ENCODE assay signal across 11 mouse cellular contexts in genomic region chr7:44888256-44889105, GRCm38 (mm10). TPM values are rescaled to one million over a fixed set of nuclear protein-coding genes. Genes with fewer than 3 reads are reported as not detected.
A peak's percentile ranks its signal among the peaks of the same experiment; 100 is the strongest.
DNase-seq lines count a peak whose midpoint lies in the region; ATAC-seq lines count a peak whose summit lies in the region.
"Had no signal": no experiment of that assay in that cellular context is flagged by ENCODE, and none has a peak within 500 bp of the region (broad histone marks: within the 10 kb centered on the region; RNA-seq: fewer than 3 reads in every experiment).

No protein-coding gene starts in this region.

- peaks cover 75% of the 10 kb centered on the region for H3K36me3 ChIP-seq in hindbrain, embryonic 10.5 days
- peaks cover 42% of the 10 kb centered on the region for H3K36me3 ChIP-seq in hindbrain, embryonic 12.5 days
- peaks cover 60% of the 10 kb centered on the region for H3K36me3 ChIP-seq in neural tube, embryonic 12.5 days

- no peaks in the 10 kb centered on the region for H3K27me3 ChIP-seq in hindbrain, embryonic 10.5 days (ENCODE audit: insufficient read depth, poor library complexity, severe bottlenecking)
- H3K27me3 ChIP-seq in hindbrain, embryonic 12.5 days: no peaks in the 10 kb centered on the region
- no peaks in the 10 kb centered on the region for H3K27me3 ChIP-seq in neural tube, embryonic 12.5 days (replicated peaks)

- 94% methylated on average over 13 of the region's 13 CpGs for WGBS in hindbrain, embryonic 10.5 days
- 91% methylated on average over 13 of the region's 13 CpGs for WGBS in hindbrain, embryonic 12.5 days
- WGBS in neural tube, embryonic 12.5 days: 92% methylated on average over 13 of the region's 13 CpGs

- H3K9ac ChIP-seq in hindbrain, embryonic 12.5 days: no peak overlapping the region
- H3K9ac ChIP-seq in neural tube, embryonic 12.5 days: 0 out of 2 replicates have a peak overlapping the region, but pooled peaks have one; percentile 21
- H3K9ac ChIP-seq: liver, embryonic 14.5 days had no signal

- no peak overlapping the region for H3K4me2 ChIP-seq in hindbrain, embryonic 12.5 days (replicated peaks)
- H3K4me2 ChIP-seq in neural tube, embryonic 12.5 days (replicated peaks): no peak overlapping the region

- peaks cover 46% of the 10 kb centered on the region for H3K4me1 ChIP-seq in hindbrain, embryonic 10.5 days (replicated peaks)
- peaks cover 23% of the 10 kb centered on the region for H3K4me1 ChIP-seq in hindbrain, embryonic 12.5 days
- peaks cover 35% of the 10 kb centered on the region for H3K4me1 ChIP-seq in neural tube, embryonic 12.5 days

- peak overlapping the region; percentile 20; the same call in 1 of the 2 replicates for H3K4me3 ChIP-seq in hindbrain, embryonic 10.5 days
- no peak overlapping the region for H3K4me3 ChIP-seq in hindbrain, embryonic 12.5 days
- no peak overlapping the region for H3K4me3 ChIP-seq in neural tube, embryonic 12.5 days

- peak; percentile 47 for DNase-seq in adrenal gland, adult 8-10 months
- DNase-seq in adrenal gland, postnatal 4 days (ENCODE audit: low spot score in 2 of 2): no peak
- no peak for DNase-seq in hindbrain, embryonic 10.5 days (ENCODE audit: low spot score)
- DNase-seq in neural tube, embryonic 10.5 days (ENCODE audit: extremely low spot score, low spot score): no peak
- DNase-seq in spleen, postnatal 36 days (ENCODE audit: low spot score in 2 of 2): no peak
- DNase-seq: layer of hippocampus, postnatal 36 days; thymus, postnatal 4 days had no signal

- no peak overlapping the region for H3K27ac ChIP-seq in hindbrain, embryonic 10.5 days
- H3K27ac ChIP-seq in hindbrain, embryonic 12.5 days: no peak overlapping the region
- H3K27ac ChIP-seq in neural tube, embryonic 12.5 days: no peak overlapping the region
- H3K27ac ChIP-seq: liver, embryonic 14.5 days had no signal

- no peak for ATAC-seq in hindbrain, embryonic 12.5 days (ENCODE audit: low FRiP score)
- no peak for ATAC-seq in neural tube, embryonic 12.5 days (ENCODE audit: low FRiP score, low read depth)
- no peak for ATAC-seq in inflammation-experienced regulatory T-cells, adult 6 months

- H3K9me3 ChIP-seq in hindbrain, embryonic 10.5 days: no peaks in the 10 kb centered on the region
- H3K9me3 ChIP-seq in hindbrain, embryonic 12.5 days (replicated peaks): no peaks in the 10 kb centered on the region
- no peaks in the 10 kb centered on the region for H3K9me3 ChIP-seq in neural tube, embryonic 12.5 days

RNA-seq across cellular contexts. Expression of gene Med25, which starts 4.0 kb away (rescaled TPM):
- 100 to 1,000 TPM in 2 of 4 experiments, 10 to 100 TPM in 2; 85.0 to 118 (median 96.5) TPM for total RNA-seq in adrenal gland, adult 8-10 months (2022)
- 100 to 1,000 TPM; 117 to 121 TPM for total RNA-seq in adrenal gland, postnatal 4 days (2021)
- 187 and 223 TPM in 2 replicates for polyA plus RNA-seq in hindbrain, embryonic 10.5 days (2016; fragmentation: Nextera tagmentation; extraction: Ambion mirVana)
- polyA plus RNA-seq in hindbrain, embryonic 12.5 days (2016; fragmentation: Nextera tagmentation; extraction: Ambion mirVana): 153 and 155 TPM in 2 replicates
- 156 and 158 TPM in 2 replicates for polyA plus RNA-seq in neural tube, embryonic 12.5 days (2016; fragmentation: Nextera tagmentation; extraction: Ambion mirVana)
- polyA plus RNA-seq in inflammation-experienced regulatory T-cells, adult 6 months (2017; shearing (Covaris generic)): 10 to 100 TPM in 2 of 3 experiments, 1 to 10 TPM in 1; 7.1 to 14.1 (median 11.1) TPM

RNA-seq across cellular contexts. Expression of gene Fuz, which starts 7.4 kb away (rescaled TPM):
- total RNA-seq in adrenal gland, adult 8-10 months (2022): 10 to 100 TPM; 27.2 to 46.8 (median 38.4) TPM
- 10 to 100 TPM; 24.6 to 26.7 TPM for total RNA-seq in adrenal gland, postnatal 4 days (2021)
- polyA plus RNA-seq in hindbrain, embryonic 10.5 days (2016; fragmentation: Nextera tagmentation; extraction: Ambion mirVana): 24.4 and 28.4 TPM in 2 replicates
- polyA plus RNA-seq in hindbrain, embryonic 12.5 days (2016; fragmentation: Nextera tagmentation; extraction: Ambion mirVana): 19.1 and 22.7 TPM in 2 replicates
- polyA plus RNA-seq in neural tube, embryonic 12.5 days (2016; fragmentation: Nextera tagmentation; extraction: Ambion mirVana): 17.7 and 19.1 TPM in 2 replicates
- 10 to 100 TPM in 2 of 3 experiments, 1 to 10 TPM in 1; 8.0 to 15.3 (median 11.0) TPM for polyA plus RNA-seq in inflammation-experienced regulatory T-cells, adult 6 months (2017; shearing (Covaris generic))

RNA-seq across cellular contexts. Expression of gene Ptov1, which starts 18.9 kb away (rescaled TPM):
- 100 to 1,000 TPM; 273 to 304 (median 292) TPM for total RNA-seq in adrenal gland, adult 8-10 months (2022)
- 100 to 1,000 TPM; 385 to 394 TPM for total RNA-seq in adrenal gland, postnatal 4 days (2021)
- polyA plus RNA-seq in hindbrain, embryonic 10.5 days (2016; fragmentation: Nextera tagmentation; extraction: Ambion mirVana): 478 and 579 TPM in 2 replicates
- polyA plus RNA-seq in hindbrain, embryonic 12.5 days (2016; fragmentation: Nextera tagmentation; extraction: Ambion mirVana): 606 and 662 TPM in 2 replicates
- polyA plus RNA-seq in neural tube, embryonic 12.5 days (2016; fragmentation: Nextera tagmentation; extraction: Ambion mirVana): 630 and 637 TPM in 2 replicates
- polyA plus RNA-seq in inflammation-experienced regulatory T-cells, adult 6 months (2017; shearing (Covaris generic)): 1 to 10 TPM; 1.9 to 5.6 (median 3.2) TPM

RNA-seq across cellular contexts. Expression of gene Pnkp, which starts 31.5 kb away (rescaled TPM):
- total RNA-seq in adrenal gland, adult 8-10 months (2022): 10 to 100 TPM; 46.6 to 56.6 (median 53.6) TPM
- 10 to 100 TPM; 50.8 to 54.6 TPM for total RNA-seq in adrenal gland, postnatal 4 days (2021)
- polyA plus RNA-seq in hindbrain, embryonic 10.5 days (2016; fragmentation: Nextera tagmentation; extraction: Ambion mirVana): 36.3 and 40.2 TPM in 2 replicates
- 34.7 and 35.1 TPM in 2 replicates for polyA plus RNA-seq in hindbrain, embryonic 12.5 days (2016; fragmentation: Nextera tagmentation; extraction: Ambion mirVana)
- polyA plus RNA-seq in neural tube, embryonic 12.5 days (2016; fragmentation: Nextera tagmentation; extraction: Ambion mirVana): 32.3 and 39.3 TPM in 2 replicates
- polyA plus RNA-seq in inflammation-experienced regulatory T-cells, adult 6 months (2017; shearing (Covaris generic)): 10 to 100 TPM; 43.2 to 49.7 (median 46.8) TPM

RNA-seq across cellular contexts. Expression of gene Tbc1d17, which starts 39.6 kb away (rescaled TPM):
- 10 to 100 TPM; 69.4 to 94.9 (median 86.1) TPM for total RNA-seq in adrenal gland, adult 8-10 months (2022)
- 10 to 100 TPM; 87.9 to 92.0 TPM for total RNA-seq in adrenal gland, postnatal 4 days (2021)
- 77.1 and 91.1 TPM in 2 replicates for polyA plus RNA-seq in hindbrain, embryonic 10.5 days (2016; fragmentation: Nextera tagmentation; extraction: Ambion mirVana)
- polyA plus RNA-seq in hindbrain, embryonic 12.5 days (2016; fragmentation: Nextera tagmentation; extraction: Ambion mirVana): 103 and 110 TPM in 2 replicates
- polyA plus RNA-seq in neural tube, embryonic 12.5 days (2016; fragmentation: Nextera tagmentation; extraction: Ambion mirVana): 95.4 and 101 TPM in 2 replicates
- 10 to 100 TPM; 43.9 to 66.0 (median 60.6) TPM for polyA plus RNA-seq in inflammation-experienced regulatory T-cells, adult 6 months (2017; shearing (Covaris generic))

Comparison
In these comparisons a context has a peak if more than half of its experiments do, and no peak if none do; other contexts are left out.
1. RNA of gene Med25, which starts 4.0 kb away (polyA plus RNA-seq): 187 to 223 TPM in hindbrain, embryonic 10.5 days, 156 to 158 TPM in neural tube, embryonic 12.5 days and 153 to 155 TPM in hindbrain, embryonic 12.5 days; 7.1 to 14.1 TPM in inflammation-experienced regulatory T-cells, adult 6 months; every median in the first group is over 10 times any median in the second.
2. RNA of gene Ptov1, which starts 18.9 kb away (polyA plus RNA-seq): 606 to 662 TPM in hindbrain, embryonic 12.5 days, 630 to 637 TPM in neural tube, embryonic 12.5 days and 478 to 579 TPM in hindbrain, embryonic 10.5 days; 1.9 to 5.6 TPM in inflammation-experienced regulatory T-cells, adult 6 months; every median in the first group is over 10 times any median in the second.